Mouse (Mus musculus) lung, embryonic 15.5 days (tissue): ENCODE results near the gene Sdhb. TPM values are rescaled to one million over a fixed set of nuclear protein-coding genes. Genes with fewer than 3 reads are reported as not detected.

Source experiments
- ATAC-seq: fragments of 200-750 bp; cut with Nextera tagmentation; 2 replicates; pipeline ENCODE4 v1.8.0; 2017; ENCODE audit warnings: moderate number of reproducible peaks, borderline replicate concordance; ENCODE audit not compliant: low FRiP score, low TSS enrichment; ENCODE audit errors: extremely low read depth
- H3K27ac ChIP-seq: fragments of 300-500 bp; sonication (generic); 2 replicates; pipeline ENCODE4 v1.5.1; 2015; ENCODE audit warnings: moderate library complexity, mild to moderate bottlenecking, inconsistent platforms
- H3K27me3 ChIP-seq: fragments of 300-500 bp; sonication (generic); 2 replicates; pipeline ENCODE4 v1.6.1; 2015; ENCODE audit warnings: inconsistent platforms
- H3K36me3 ChIP-seq: fragments of 300-500 bp; sonication (generic); 2 replicates; pipeline ENCODE4 v1.6.1; 2015; ENCODE audit warnings: inconsistent platforms
- H3K4me1 ChIP-seq: fragments of 300-500 bp; sonication (generic); 2 replicates; pipeline ENCODE4 v1.6.1; 2015; ENCODE audit warnings: inconsistent platforms
- H3K4me2 ChIP-seq: fragments of 300-500 bp; sonication (generic); 2 replicates; pipeline ENCODE4 v1.6.1; 2015; ENCODE audit warnings: inconsistent platforms, mild to moderate bottlenecking, moderate library complexity
- H3K4me3 ChIP-seq: fragments of 300-500 bp; sonication (generic); 2 replicates; pipeline ENCODE4 v1.5.1; 2015; ENCODE audit warnings: mild to moderate bottlenecking, inconsistent platforms
- H3K9ac ChIP-seq: fragments of 300-500 bp; sonication (generic); 2 replicates; pipeline ENCODE4 v1.6.1; 2015; ENCODE audit warnings: inconsistent platforms
- H3K9me3 ChIP-seq: fragments of 300-500 bp; sonication (generic); 2 replicates; pipeline ENCODE4 v1.6.1; 2016; ENCODE audit warnings: inconsistent platforms
- WGBS: fragments of 180-500 bp; shearing (Covaris S2); methylation state at CpG from one replicate; pipeline ENCODE4 v1.1.7; 2015; 5-methylcytosine and 5-hydroxymethylcytosine counted together
- polyA plus RNA-seq: library from polyadenylated mRNA; unstranded; fragments of >200 nt; fragmentation: Nextera tagmentation; extraction: Ambion mirVana; gene quantifications from 2 replicates; pipeline ENCODE4 v1.2.1, GENCODE M21; 2015

The Sdhb gene
- polyA plus RNA-seq, 1 experiment from 2014 or later: 370 TPM

- no peak overlapping the region for H3K27ac ChIP-seq
- peaks cover 35% of the 10 kb centered on the region for H3K4me1 ChIP-seq
- no peak overlapping the region for H3K9ac ChIP-seq
- H3K4me3 ChIP-seq: no peak overlapping the region
- no peaks in the 10 kb centered on the region for H3K9me3 ChIP-seq
- no peak for ATAC-seq
- H3K36me3 ChIP-seq: peaks cover 20% of the 10 kb centered on the region; the same call in 1 of the 2 replicates
- no peaks in the 10 kb centered on the region for H3K27me3 ChIP-seq
- WGBS: 68% methylated on average over 9 of the region's 9 CpGs
- no peak overlapping the region for H3K4me2 ChIP-seq
Measured at GRCm38 (mm10) chr4:140963941-140964597, 3.1 kb downstream of the Sdhb start.

DNA sequence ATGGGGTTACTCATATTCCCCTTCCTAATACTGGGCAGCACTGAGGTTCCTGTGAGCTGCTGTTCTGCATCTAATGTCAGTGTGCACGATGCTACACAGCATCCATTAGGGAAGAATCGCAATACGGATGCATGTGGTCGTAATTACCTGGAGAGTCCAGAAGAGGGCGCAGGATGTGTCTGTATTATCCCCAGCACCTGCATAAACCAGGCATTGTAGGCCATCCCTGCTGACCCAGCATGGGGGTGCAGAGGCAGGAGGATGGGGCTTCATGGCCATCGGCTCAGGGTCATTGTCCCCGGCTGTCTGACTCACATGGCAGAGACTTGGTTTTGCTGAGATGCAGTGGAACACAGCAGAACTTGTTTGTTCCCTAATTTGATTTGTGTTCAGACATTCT is 3.6 kb downstream of the Sdhb start:
- peaks cover 23% of the 10 kb centered on the region for H3K36me3 ChIP-seq
- H3K4me1 ChIP-seq: peaks cover 35% of the 10 kb centered on the region
- no peak overlapping the region for H3K4me3 ChIP-seq
- no peaks in the 10 kb centered on the region for H3K9me3 ChIP-seq
- no peak overlapping the region for H3K9ac ChIP-seq
- no peaks in the 10 kb centered on the region for H3K27me3 ChIP-seq
- ATAC-seq: no peak
- no peak overlapping the region for H3K27ac ChIP-seq
- 23% methylated on average over 7 of the region's 7 CpGs for WGBS
- no peak overlapping the region for H3K4me2 ChIP-seq

GRCm38 (mm10) chr4:140967386-140968159 is 6.6 kb downstream of the Sdhb start:
- no peaks in the 10 kb centered on the region for H3K9me3 ChIP-seq
- H3K4me3 ChIP-seq: no peak overlapping the region
- no peak overlapping the region for H3K9ac ChIP-seq
- peaks cover 20% of the 10 kb centered on the region for H3K4me1 ChIP-seq
- WGBS: 75% methylated on average over 11 of the region's 11 CpGs
- no peak for ATAC-seq
- H3K36me3 ChIP-seq: peaks cover 49% of the 10 kb centered on the region
- H3K4me2 ChIP-seq: no peak overlapping the region
- no peak overlapping the region for H3K27ac ChIP-seq
- H3K27me3 ChIP-seq: no peaks in the 10 kb centered on the region

GRCm38 (mm10) chr4:140971691-140972090 is 10.7 kb downstream of the Sdhb start:
- WGBS: 86% methylated on average over 13 of the region's 13 CpGs
- Histone ChIP-seq H3K9ac (no peak overlapping the region), H3K4me1 (no peaks in the 10 kb centered on the region), H3K27me3 (no peaks in the 10 kb centered on the region), H3K4me3 (no peak overlapping the region), H3K36me3 (peaks cover 77% of the 10 kb centered on the region), H3K9me3 (no peaks in the 10 kb centered on the region), H3K4me2 (no peak overlapping the region), H3K27ac (no peak overlapping the region)
- no peak for ATAC-seq

- Histone ChIP-seq H3K4me2 (no peak overlapping the region), H3K27me3 (no peaks in the 10 kb centered on the region), H3K9ac (no peak overlapping the region), H3K9me3 (no peaks in the 10 kb centered on the region), H3K4me3 (no peak overlapping the region), H3K27ac (no peak overlapping the region), H3K4me1 (no peaks in the 10 kb centered on the region), H3K36me3 (peaks cover 88% of the 10 kb centered on the region)
- no peak for ATAC-seq
- WGBS: 91% methylated on average over 6 of the region's 6 CpGs
Measured at GRCm38 (mm10) chr4:140974408-140974807, 13.4 kb downstream of the Sdhb start.

DNA sequence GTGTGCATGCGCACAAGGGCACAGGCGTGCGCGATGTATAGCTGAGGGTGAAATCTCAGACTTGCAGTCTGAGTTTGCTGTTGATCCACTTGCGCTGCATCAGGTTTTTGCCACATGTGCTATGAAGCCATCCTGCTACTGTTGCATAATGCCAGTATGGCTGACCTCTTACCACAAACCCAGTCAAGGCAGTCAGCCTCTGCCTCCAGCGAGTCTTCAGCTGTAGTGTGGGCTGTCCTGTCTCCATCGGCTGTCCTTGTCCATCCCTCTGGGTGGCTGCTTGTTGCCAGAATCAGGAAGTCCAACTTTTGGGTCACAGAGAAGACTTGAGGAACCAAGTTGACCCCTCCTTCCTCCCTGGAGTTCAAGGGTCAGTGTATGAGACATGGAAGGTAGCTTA is 14.4 kb downstream of the Sdhb start:
- no peak overlapping the region for H3K4me3 ChIP-seq
- no peak overlapping the region for H3K4me2 ChIP-seq
- H3K36me3 ChIP-seq: peaks cover 81% of the 10 kb centered on the region
- no peak for ATAC-seq
- no peaks in the 10 kb centered on the region for H3K27me3 ChIP-seq
- WGBS: 93% methylated on average over 7 of the region's 7 CpGs
- no peak overlapping the region for H3K9ac ChIP-seq
- H3K27ac ChIP-seq: no peak overlapping the region
- H3K9me3 ChIP-seq: no peaks in the 10 kb centered on the region
- no peaks in the 10 kb centered on the region for H3K4me1 ChIP-seq

GRCm38 (mm10) chr4:140977278-140977677 is 16.3 kb downstream of the Sdhb start:
- Histone ChIP-seq H3K27ac (no peak overlapping the region), H3K27me3 (no peaks in the 10 kb centered on the region), H3K9me3 (no peaks in the 10 kb centered on the region), H3K4me3 (no peak overlapping the region), H3K36me3 (peaks cover 64% of the 10 kb centered on the region), H3K9ac (no peak overlapping the region), H3K4me1 (no peaks in the 10 kb centered on the region), H3K4me2 (no peak overlapping the region)
- WGBS: 84% methylated on average over 10 of the region's 10 CpGs
- ATAC-seq: no peak

DNA sequence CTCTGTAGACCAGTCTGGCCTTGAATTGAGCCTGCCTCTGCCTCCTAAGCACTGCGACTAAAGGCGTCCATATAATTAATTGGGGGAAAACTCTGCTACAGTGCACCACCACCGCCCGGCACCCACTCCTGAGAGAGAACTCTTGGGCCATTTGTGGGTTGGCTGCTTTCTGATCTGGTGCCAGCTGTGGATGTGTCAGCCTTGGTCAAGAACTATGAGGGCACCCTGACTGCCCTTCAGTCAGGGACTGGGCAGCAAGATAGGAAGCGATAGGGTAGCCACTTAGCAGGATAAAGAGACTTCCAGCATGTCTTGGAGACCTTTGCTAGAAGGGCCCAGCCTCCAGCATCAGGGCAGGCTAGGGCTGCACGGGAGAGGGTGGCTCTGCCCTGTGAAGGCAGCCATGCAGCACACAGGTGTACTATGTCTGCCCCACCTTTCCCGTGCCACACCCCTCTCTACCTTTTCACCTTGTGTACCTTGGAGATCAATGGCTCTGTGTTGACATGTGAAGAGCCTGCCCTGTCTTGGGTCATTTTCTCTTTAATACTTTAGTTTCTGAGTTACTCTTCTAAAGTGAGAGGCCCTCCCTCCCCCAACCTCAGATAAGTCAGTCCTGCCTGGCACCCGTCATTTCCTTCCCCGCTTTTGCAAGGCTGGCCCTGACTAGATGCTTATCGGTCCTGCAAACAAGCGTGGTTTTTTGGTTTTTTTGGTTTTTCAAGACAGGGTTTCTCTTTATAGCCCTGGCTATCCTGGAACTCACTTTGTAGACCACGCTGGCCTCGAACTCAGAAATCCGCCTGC is 17.1 kb downstream of the Sdhb start:
- no peak for ATAC-seq
- no peak overlapping the region for H3K27ac ChIP-seq
- H3K4me3 ChIP-seq: no peak overlapping the region
- peaks cover 56% of the 10 kb centered on the region for H3K36me3 ChIP-seq
- H3K9me3 ChIP-seq: no peaks in the 10 kb centered on the region
- no peak overlapping the region for H3K4me2 ChIP-seq
- WGBS: 83% methylated on average over 14 of the region's 14 CpGs
- peaks cover 3% of the 10 kb centered on the region for H3K4me1 ChIP-seq
- no peaks in the 10 kb centered on the region for H3K27me3 ChIP-seq
- no peak overlapping the region for H3K9ac ChIP-seq

DNA sequence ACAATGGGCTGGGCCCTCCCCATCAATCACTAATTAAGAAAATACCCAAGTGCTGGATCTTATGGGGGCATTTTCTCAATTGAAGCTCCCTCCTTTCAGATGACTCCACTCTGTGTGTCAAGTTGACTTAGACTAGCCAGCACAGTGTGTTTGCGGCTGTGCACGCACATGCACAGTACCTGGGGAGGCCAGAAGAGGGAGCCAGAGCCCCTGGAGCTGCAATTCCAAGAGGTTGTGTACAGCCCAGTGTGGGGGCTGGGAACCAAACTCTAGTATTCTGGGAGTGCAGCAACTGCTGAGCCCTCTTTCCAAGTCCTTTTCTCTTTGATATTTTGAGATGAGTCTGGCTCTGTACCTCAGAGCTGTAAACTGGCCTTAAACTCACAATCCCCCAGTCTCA is 20.6 kb downstream of the Sdhb start:
- Histone ChIP-seq H3K27me3 (no peaks in the 10 kb centered on the region), H3K9me3 (no peaks in the 10 kb centered on the region), H3K27ac (no peak overlapping the region), H3K9ac (no peak overlapping the region), H3K36me3 (peaks cover 23% of the 10 kb centered on the region), H3K4me1 (peaks cover 19% of the 10 kb centered on the region), H3K4me3 (no peak overlapping the region), H3K4me2 (no peak overlapping the region)
- 90% methylated on average over 2 of the region's 2 CpGs for WGBS
- no peak for ATAC-seq

DNA sequence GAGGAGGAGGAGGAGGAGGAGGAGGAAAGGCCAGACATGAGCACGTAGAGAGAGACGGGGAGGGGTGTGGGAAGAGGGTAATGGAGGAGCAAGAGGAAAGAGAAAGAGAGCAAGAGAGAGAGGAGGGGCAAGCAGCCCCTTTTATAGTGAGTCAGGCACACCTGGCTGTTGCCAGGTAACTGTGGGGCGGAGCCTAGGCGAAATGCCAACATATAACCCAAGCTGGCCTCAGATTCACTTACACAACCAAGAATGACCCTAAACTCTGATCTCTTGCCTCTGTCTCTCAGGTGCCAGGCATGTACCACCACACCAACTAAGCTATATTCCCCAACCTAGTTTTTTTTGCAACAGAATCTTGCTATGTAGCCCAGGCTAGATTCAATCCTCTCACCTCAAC is 21.8 kb downstream of the Sdhb start:
- H3K27ac ChIP-seq: peak overlapping the region; percentile 69
- H3K9ac ChIP-seq: no peak overlapping the region

DNA sequence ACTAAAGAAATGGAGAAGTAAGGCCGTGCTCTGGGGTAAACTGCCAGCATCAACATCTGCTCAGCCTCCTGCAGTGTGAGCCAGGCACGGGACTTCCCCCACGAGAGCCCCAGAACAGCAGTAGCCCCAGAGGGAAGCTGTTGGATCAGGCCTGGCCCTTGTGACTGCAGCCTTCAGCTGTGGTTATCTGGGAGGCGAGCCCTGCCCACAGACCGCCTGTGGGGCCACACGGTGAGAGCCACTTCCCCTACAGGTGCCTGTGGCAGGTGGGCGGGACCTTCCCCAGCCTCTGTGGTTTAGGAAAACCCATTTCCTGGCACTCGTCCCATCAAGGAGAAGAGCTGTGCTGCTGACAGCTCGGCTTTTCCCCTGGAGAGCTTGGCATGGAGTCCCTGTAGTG is 22.4 kb downstream of the Sdhb start:
- Histone ChIP-seq H3K36me3 (peaks cover 12% of the 10 kb centered on the region), H3K4me2 (no peak overlapping the region), H3K9ac (no peak overlapping the region), H3K9me3 (no peaks in the 10 kb centered on the region), H3K4me3 (no peak overlapping the region), H3K27ac (peak overlapping the region; percentile 69), H3K27me3 (no peaks in the 10 kb centered on the region), H3K4me1 (peaks cover 29% of the 10 kb centered on the region)
- ATAC-seq: peak; percentile 48
- 5% methylated on average over 9 of the region's 9 CpGs for WGBS

More for the DNA sequence above, 21.8 kb downstream of the Sdhb start:
- 44% methylated on average over 4 of the region's 4 CpGs for WGBS
- H3K9me3 ChIP-seq: no peaks in the 10 kb centered on the region
- H3K27me3 ChIP-seq: no peaks in the 10 kb centered on the region
- no peak for ATAC-seq
- no peak overlapping the region for H3K4me3 ChIP-seq
- H3K36me3 ChIP-seq: peaks cover 15% of the 10 kb centered on the region
- H3K4me2 ChIP-seq: no peak overlapping the region
- peaks cover 28% of the 10 kb centered on the region for H3K4me1 ChIP-seq

DNA sequence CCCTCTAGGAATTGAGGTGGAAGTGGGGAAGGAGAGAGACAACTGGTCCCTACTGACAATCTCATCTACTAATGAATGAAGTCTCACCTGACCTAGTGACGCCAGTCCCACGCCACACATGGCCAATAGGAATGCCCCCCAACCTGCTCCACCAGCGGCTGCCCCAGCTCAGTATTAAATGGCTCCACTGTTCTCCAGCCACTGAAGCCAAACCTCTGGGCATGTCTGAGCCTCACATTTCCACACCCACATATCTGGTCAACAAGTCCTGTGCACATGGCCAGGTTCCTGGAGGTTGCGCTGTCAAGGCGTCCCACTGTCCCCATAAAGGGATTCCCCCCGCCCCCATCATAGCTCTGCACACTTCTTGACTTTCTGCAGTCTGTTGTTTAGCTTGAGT is 23.5 kb downstream of the Sdhb start:
- 71% methylated on average over 6 of the region's 6 CpGs for WGBS
- peaks cover under 1% of the 10 kb centered on the region; the same call in 1 of the 2 replicates for H3K36me3 ChIP-seq
- H3K4me3 ChIP-seq: no peak overlapping the region
- no peak overlapping the region for H3K9ac ChIP-seq
- H3K4me1 ChIP-seq: peaks cover 33% of the 10 kb centered on the region
- H3K27me3 ChIP-seq: no peaks in the 10 kb centered on the region
- no peak for ATAC-seq
- no peak overlapping the region for H3K4me2 ChIP-seq
- no peaks in the 10 kb centered on the region for H3K9me3 ChIP-seq
- H3K27ac ChIP-seq: no peak overlapping the region
